Mouse (Mus musculus) heart, embryonic 15.5 days (tissue): ENCODE measurements around the gene Plcb4. TPM values are rescaled to one million over a fixed set of nuclear protein-coding genes. Genes with fewer than 3 reads are reported as not detected.

Source experiments
- ATAC-seq: fragments of 200-750 bp; cut with Nextera tagmentation; replicated peaks from 2 replicates; pipeline ENCODE4 v1.8.0; 2017; ENCODE audit warnings: low read depth, moderate TSS enrichment; ENCODE audit not compliant: insufficient number of reproducible peaks, insufficient read depth, low FRiP score
- H3K27ac ChIP-seq: fragments of 300-500 bp; sonication (generic); 2 replicates; pipeline ENCODE4 v1.5.1; 2015; ENCODE audit warnings: mild to moderate bottlenecking, inconsistent platforms
- H3K27me3 ChIP-seq: fragments of 300-500 bp; sonication (generic); 2 replicates; pipeline ENCODE4 v1.6.1; 2015; ENCODE audit warnings: inconsistent platforms
- H3K36me3 ChIP-seq: fragments of 300-500 bp; sonication (generic); 2 replicates; pipeline ENCODE4 v1.6.1; 2015; ENCODE audit warnings: mild to moderate bottlenecking, inconsistent platforms
- H3K4me1 ChIP-seq: fragments of 300-500 bp; sonication (generic); replicated peaks from 2 replicates; pipeline ENCODE4 v1.6.1; 2015; ENCODE audit warnings: inconsistent platforms
- H3K4me2 ChIP-seq: fragments of 300-500 bp; sonication (generic); 2 replicates; pipeline ENCODE4 v1.6.1; 2015; ENCODE audit warnings: inconsistent platforms, mild to moderate bottlenecking, moderate library complexity
- H3K4me3 ChIP-seq: fragments of 300-500 bp; sonication (generic); 2 replicates; pipeline ENCODE4 v1.5.1; 2015; ENCODE audit warnings: mild to moderate bottlenecking, inconsistent platforms
- H3K9ac ChIP-seq: fragments of 300-500 bp; sonication (generic); 2 replicates; pipeline ENCODE4 v1.6.1; 2015; ENCODE audit warnings: mild to moderate bottlenecking, inconsistent platforms
- H3K9me3 ChIP-seq: fragments of 300-500 bp; sonication (generic); replicated peaks from 2 replicates; pipeline ENCODE4 v1.6.1; 2016; ENCODE audit warnings: inconsistent platforms
- WGBS: fragments of 180-500 bp; shearing (Covaris S2); methylation state at CpG from one replicate; pipeline ENCODE4 v1.1.7; 2015; ENCODE audit warnings: mixed read lengths; 5-methylcytosine and 5-hydroxymethylcytosine counted together
- polyA plus RNA-seq: library from polyadenylated mRNA; unstranded; fragments of >200 nt; fragmentation: Nextera tagmentation; extraction: Ambion mirVana; gene quantifications from 2 replicates; pipeline ENCODE4 v1.2.1, GENCODE M21; 2015

Gene Plcb4
- polyA plus RNA-seq, 1 experiment from 2014 or later: 38.8 TPM

DNA sequence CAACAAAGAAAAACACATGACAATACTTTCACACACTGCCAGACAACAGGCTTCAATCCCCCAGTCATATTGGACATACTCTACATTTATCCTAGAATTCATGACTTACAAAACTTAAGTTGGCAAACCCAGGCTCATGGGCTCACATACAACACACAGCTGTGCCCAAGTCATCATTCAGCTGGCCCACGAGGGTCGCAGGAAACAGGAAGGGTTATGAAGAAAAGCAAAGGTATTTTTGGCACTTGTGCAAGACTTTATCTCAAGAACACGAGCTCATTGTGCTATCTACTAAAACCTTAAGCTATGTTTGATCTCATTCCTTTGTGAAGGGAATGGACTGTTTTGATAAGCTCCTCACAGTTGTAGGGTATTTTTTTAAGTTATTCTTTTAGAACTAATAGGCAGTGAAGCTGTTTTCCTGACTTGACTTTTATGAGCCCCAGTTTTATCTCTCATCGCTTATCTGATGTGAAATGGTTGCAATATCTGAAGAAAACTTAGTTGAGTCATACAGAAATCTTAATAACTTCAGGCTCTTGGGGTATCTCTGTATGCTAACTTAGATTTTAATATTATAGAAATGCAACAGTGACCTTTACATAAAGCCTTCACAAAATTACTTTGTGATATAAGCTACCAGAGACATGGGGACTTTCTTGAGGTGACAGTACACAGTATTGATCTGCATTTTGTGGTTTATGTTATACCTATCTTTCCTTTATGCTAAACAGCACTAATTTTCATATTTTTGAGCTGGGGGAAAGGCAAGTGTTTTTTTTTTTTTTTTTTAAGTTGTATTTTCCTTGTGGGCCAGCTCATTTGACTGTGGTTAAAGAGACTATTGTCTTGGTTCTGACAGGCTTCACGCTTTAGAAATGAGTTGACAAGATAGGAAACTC is 203.9 kb downstream of the Plcb4 start:
- no peak overlapping the region for H3K4me2 ChIP-seq
- WGBS: 38% methylated on average over 5 of the region's 5 CpGs
- peak overlapping the region; percentile 20 for H3K27ac ChIP-seq
- H3K27me3 ChIP-seq: no peaks in the 10 kb centered on the region
- no peak overlapping the region for H3K4me3 ChIP-seq
- no peaks in the 10 kb centered on the region for H3K36me3 ChIP-seq
- H3K9me3 ChIP-seq: no peaks in the 10 kb centered on the region
- peaks cover 24% of the 10 kb centered on the region for H3K4me1 ChIP-seq
- ATAC-seq: no peak
- no peak overlapping the region for H3K9ac ChIP-seq

DNA sequence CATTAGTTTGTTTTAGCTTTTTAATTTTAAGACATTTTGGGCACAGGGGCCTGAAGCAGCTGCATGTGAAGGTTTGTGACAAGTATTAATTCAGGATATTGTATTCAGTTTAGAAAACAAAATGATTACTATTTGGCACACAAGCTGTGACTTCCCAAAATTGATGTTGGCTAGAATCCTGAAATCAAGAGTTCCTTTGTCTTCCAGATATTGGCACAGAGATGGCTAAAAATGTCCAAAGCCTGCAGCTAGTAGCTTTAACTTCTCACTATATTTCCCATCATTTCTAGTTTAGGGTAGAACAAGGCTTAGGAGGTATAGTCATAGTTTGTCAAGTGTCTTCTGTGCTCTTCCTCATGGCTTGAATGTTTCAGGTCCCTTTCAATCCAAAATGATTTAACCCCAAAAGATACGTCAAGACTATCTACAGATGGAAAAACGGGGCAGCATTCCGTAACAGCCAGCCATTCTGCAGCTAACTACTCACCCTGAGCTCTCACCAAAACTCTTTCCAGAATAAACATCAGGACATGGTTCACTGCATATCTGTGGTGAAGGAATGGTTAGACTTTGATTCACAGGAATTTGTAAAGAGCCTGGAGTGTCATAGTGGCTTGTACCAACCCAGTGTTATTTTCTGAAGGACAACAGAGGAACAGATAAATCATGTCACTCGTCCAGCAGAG is 204.7 kb downstream of the Plcb4 start:
- no peak overlapping the region for H3K27ac ChIP-seq
- H3K4me3 ChIP-seq: no peak overlapping the region
- no peaks in the 10 kb centered on the region for H3K36me3 ChIP-seq
- no peak overlapping the region for H3K4me2 ChIP-seq
- no peaks in the 10 kb centered on the region for H3K27me3 ChIP-seq
- H3K9ac ChIP-seq: no peak overlapping the region
- no peak for ATAC-seq
- WGBS: 69% methylated on average over 4 of the region's 4 CpGs
- H3K9me3 ChIP-seq: no peaks in the 10 kb centered on the region
- H3K4me1 ChIP-seq: peaks cover 24% of the 10 kb centered on the region

DNA sequence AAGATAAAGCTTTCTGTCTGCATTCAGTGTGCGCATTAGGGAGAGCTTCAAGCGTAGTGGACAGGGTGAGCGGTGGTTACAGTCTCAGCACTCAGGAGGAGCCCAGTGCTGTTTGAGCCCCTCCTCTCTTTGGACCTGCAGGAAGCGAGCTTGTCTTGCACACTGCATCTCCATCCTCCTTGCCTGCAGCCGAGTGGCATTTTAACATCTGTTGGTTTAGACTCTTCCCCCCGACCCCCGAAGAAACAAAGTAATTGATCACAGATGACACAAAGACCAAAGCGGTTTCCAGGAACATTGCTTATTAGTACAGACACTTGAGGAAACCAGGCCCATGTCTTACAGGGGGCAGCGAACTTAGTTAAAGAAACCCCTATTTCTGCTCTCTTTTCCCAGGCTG is 207.6 kb downstream of the Plcb4 start:
- H3K27ac ChIP-seq: no peak overlapping the region
- no peak for ATAC-seq
- peaks cover 33% of the 10 kb centered on the region for H3K4me1 ChIP-seq

DNA sequence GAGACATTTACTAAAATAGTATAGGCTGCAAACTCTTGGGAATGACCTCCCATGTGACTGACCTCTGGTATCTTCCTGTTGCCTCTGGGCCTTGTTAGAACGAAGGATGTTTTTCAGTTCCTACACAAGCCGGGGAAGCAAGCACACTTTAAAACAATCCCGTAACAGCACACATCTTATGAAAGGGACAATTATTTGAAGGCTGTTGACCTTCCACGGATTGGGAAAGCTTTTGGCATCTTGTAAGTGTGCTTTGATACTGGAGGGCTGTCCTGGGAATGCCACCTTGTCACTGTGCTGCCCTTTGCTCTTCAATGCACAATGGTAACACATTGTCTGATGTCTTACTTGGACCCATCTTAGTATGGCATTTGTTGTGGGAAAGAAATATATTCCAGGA is 208.0 kb downstream of the Plcb4 start:
- 52% methylated on average over 4 of the region's 4 CpGs for WGBS
- Histone ChIP-seq H3K4me1 (peaks cover 29% of the 10 kb centered on the region), H3K4me2 (no peak overlapping the region), H3K9ac (no peak overlapping the region), H3K4me3 (no peak overlapping the region), H3K27ac (no peak overlapping the region), H3K27me3 (no peaks in the 10 kb centered on the region), H3K36me3 (no peaks in the 10 kb centered on the region), H3K9me3 (no peaks in the 10 kb centered on the region)
- no peak for ATAC-seq

More for the DNA sequence above, 207.6 kb downstream of the Plcb4 start:
- Histone ChIP-seq H3K27me3 (no peaks in the 10 kb centered on the region), H3K4me3 (no peak overlapping the region), H3K9ac (no peak overlapping the region), H3K4me2 (no peak overlapping the region), H3K36me3 (no peaks in the 10 kb centered on the region), H3K9me3 (no peaks in the 10 kb centered on the region)
- 56% methylated on average over 9 of the region's 9 CpGs for WGBS

DNA sequence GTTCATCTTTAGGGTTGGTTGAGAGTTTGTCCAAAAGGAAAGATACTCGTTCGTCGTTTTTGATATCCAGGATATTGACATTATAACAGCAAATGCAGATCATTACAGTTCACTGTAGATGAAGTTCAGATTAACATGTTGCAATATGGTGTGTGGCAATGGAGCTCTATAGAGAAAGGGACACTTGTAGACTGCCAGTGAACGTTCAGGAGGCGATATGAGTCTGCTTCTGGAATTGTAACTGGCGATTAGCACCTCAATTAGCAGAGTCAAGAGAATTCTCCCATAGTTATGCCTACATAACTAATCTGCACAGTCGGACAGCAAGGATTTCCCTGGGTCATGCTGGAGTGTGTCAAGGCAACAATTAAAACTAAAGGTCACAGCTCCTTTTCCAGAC is 210.8 kb downstream of the Plcb4 start:
- no peaks in the 10 kb centered on the region for H3K9me3 ChIP-seq
- no peaks in the 10 kb centered on the region for H3K27me3 ChIP-seq
- WGBS: 65% methylated on average over 7 of the region's 7 CpGs
- peaks cover 11% of the 10 kb centered on the region; the same call in 1 of the 2 replicates for H3K4me1 ChIP-seq
- no peak overlapping the region for H3K4me2 ChIP-seq
- H3K36me3 ChIP-seq: no peaks in the 10 kb centered on the region
- H3K4me3 ChIP-seq: no peak overlapping the region
- no peak for ATAC-seq
- no peak overlapping the region for H3K9ac ChIP-seq
- no peak overlapping the region for H3K27ac ChIP-seq

DNA sequence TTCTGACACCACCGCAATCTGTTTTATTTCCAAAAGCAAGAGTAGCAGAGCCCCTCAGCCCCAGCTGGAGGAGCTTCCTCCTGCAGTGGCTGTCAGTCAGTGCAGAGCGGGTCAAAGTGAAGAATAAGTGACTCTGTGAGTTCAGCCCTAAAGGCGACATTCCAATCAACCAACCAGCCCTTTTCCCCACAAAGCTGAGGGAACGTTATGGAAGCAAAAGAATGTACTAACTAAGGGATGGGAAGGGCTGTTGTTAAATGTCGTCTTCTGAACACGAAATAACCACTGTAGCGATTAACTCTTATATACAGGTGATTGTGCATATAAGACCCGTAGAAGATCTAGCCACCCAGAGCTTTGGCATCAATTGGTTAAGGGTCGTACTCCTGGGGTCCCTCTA is 214.3 kb downstream of the Plcb4 start:
- Histone ChIP-seq H3K36me3 (no peaks in the 10 kb centered on the region), H3K9ac (no peak overlapping the region), H3K4me1 (peaks cover 11% of the 10 kb centered on the region; the same call in 1 of the 2 replicates), H3K4me3 (no peak overlapping the region), H3K4me2 (no peak overlapping the region), H3K27ac (no peak overlapping the region), H3K27me3 (no peaks in the 10 kb centered on the region), H3K9me3 (no peaks in the 10 kb centered on the region)
- WGBS: 86% methylated on average over 9 of the region's 9 CpGs
- ATAC-seq: no peak

DNA sequence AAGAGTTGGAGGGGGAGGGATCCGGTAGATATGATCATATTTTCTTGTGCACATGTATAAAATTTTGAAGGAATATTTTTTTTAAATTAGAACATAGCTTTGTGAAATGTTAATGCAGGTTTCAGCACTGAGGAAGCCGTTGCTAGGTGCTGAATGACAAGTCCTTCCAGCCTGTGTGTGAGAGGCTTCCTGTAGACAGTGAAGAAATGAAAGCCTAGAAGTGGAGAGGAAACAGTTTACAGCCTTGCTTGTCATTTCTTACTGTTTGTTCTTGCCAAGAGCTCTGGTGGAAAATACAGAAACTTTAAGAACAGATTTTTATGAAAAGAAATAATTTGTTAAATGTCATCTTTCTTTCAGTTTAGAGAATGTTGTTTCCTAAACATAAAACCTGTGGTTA is 214.9 kb downstream of the Plcb4 start:
- no peak overlapping the region for H3K4me2 ChIP-seq
- peaks cover 11% of the 10 kb centered on the region; the same call in 1 of the 2 replicates for H3K4me1 ChIP-seq
- WGBS: 48% methylated on average over 2 of the region's 2 CpGs
- H3K36me3 ChIP-seq: no peaks in the 10 kb centered on the region
- no peaks in the 10 kb centered on the region for H3K9me3 ChIP-seq
- no peak overlapping the region for H3K27ac ChIP-seq
- ATAC-seq: no peak
- H3K9ac ChIP-seq: no peak overlapping the region
- H3K27me3 ChIP-seq: no peaks in the 10 kb centered on the region
- no peak overlapping the region for H3K4me3 ChIP-seq

DNA sequence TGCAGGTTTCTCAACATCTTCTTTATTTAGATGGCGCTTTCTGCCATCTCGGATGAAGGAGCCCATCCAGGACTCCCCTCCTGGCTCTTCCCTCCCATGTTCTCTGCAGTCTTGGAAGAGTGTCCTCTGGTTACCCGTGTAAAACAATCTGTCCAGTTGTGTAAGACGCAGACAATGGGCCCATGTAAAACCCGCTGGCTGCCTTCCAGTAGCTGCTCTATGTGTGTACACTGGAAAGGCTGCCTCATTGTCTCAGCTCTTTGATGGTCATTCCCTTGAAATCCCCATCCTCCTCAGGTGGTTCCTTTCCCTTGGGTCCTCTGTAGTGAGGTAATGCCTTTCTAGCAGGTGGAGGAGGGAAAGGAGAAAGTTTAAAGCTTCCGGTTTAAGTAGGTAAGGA is 216.7 kb downstream of the Plcb4 start:
- H3K9ac ChIP-seq: no peak overlapping the region
- no peak for ATAC-seq
- no peaks in the 10 kb centered on the region for H3K9me3 ChIP-seq
- H3K4me3 ChIP-seq: no peak overlapping the region
- WGBS: 82% methylated on average over 6 of the region's 6 CpGs
- H3K36me3 ChIP-seq: no peaks in the 10 kb centered on the region
- peaks cover 11% of the 10 kb centered on the region for H3K4me1 ChIP-seq
- H3K4me2 ChIP-seq: no peak overlapping the region
- H3K27me3 ChIP-seq: no peaks in the 10 kb centered on the region
- no peak overlapping the region for H3K27ac ChIP-seq

DNA sequence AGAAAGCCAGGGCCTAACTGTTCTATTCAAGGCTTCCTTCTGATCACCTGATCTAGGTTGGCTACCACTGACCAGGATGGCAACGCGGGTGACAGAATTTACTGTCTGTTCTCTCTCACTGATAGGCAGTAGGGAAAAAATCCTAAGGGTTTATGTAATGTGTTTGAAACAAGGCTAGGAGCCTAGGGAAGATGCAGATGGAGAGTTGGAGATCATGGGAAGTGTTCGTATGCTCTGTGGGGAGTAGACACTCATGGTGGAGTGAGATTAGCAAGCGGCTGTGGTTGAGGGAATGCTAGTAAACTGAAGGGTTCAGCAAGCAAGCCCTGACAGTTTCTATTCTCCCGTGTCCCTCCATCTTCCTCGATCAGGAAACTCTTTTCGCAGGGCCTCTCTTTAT is 220.5 kb downstream of the Plcb4 start:
- no peak for ATAC-seq
- Histone ChIP-seq H3K4me2 (no peak overlapping the region), H3K27ac (0 out of 2 replicates have a peak overlapping the region, but pooled peaks have one; percentile 48), H3K4me1 (peaks cover 11% of the 10 kb centered on the region), H3K9me3 (no peaks in the 10 kb centered on the region), H3K27me3 (no peaks in the 10 kb centered on the region), H3K4me3 (no peak overlapping the region), H3K9ac (no peak overlapping the region), H3K36me3 (no peaks in the 10 kb centered on the region)
- 84% methylated on average over 7 of the region's 7 CpGs for WGBS

DNA sequence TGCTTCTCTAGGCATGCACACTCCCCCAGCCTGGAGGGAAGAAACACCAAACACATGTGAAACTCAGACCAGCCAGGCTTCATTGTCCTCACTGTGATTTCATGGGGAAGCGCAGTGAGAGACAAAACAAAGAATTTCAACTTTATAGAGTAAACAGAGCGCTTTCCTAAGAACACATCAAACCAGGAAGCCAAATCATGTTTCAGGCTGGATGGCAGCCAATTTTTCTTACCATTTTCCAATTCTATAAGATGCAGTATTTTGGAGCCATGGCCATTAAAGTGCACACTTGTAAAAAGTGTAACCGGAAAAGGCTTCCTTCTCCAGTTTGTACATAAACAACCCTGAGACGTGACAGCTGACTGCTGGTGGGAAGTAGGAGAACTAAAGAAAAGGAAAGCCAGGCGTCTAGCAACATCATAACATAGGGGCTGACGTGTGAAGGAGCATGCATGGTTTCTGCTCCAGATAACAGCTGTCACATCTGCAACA is 221.5 kb downstream of the Plcb4 start:
- 36% methylated on average over 6 of the region's 6 CpGs for WGBS
- Histone ChIP-seq H3K27ac (peak overlapping the region; percentile 48), H3K4me3 (no peak overlapping the region), H3K9ac (no peak overlapping the region), H3K9me3 (no peaks in the 10 kb centered on the region), H3K27me3 (no peaks in the 10 kb centered on the region), H3K4me1 (peaks cover 12% of the 10 kb centered on the region), H3K36me3 (no peaks in the 10 kb centered on the region), H3K4me2 (no peak overlapping the region)
- ATAC-seq: peak; percentile 73

DNA sequence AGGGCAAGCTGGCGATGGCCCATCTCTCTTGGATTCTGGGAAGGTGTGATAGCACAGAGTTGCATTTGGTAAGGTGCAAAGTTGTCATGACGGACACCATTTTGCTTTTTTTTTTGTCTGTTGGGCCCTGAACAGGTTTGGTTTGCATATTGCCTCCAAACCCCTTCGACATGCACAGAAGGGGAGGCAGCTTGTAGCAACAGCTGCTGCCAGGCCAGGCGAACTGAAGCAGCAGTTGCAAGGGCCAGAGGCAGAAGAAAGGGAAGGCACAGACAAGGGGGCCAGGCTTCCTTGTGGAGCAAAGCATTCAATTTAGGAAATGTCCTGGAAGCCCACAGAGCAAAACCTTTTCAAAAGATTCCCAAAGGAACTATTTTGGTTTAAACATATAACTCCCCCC is 224.5 kb downstream of the Plcb4 start:
- WGBS: 85% methylated on average over 4 of the region's 4 CpGs
- no peaks in the 10 kb centered on the region for H3K36me3 ChIP-seq
- H3K27me3 ChIP-seq: no peaks in the 10 kb centered on the region
- H3K9ac ChIP-seq: no peak overlapping the region
- peaks cover 31% of the 10 kb centered on the region for H3K4me1 ChIP-seq
- H3K27ac ChIP-seq: no peak overlapping the region
- no peak overlapping the region for H3K4me2 ChIP-seq
- H3K9me3 ChIP-seq: no peaks in the 10 kb centered on the region
- no peak overlapping the region for H3K4me3 ChIP-seq
- ATAC-seq: no peak
